32 mouse cellular contexts compared by ENCODE assay signal in the genomic region with DNA sequence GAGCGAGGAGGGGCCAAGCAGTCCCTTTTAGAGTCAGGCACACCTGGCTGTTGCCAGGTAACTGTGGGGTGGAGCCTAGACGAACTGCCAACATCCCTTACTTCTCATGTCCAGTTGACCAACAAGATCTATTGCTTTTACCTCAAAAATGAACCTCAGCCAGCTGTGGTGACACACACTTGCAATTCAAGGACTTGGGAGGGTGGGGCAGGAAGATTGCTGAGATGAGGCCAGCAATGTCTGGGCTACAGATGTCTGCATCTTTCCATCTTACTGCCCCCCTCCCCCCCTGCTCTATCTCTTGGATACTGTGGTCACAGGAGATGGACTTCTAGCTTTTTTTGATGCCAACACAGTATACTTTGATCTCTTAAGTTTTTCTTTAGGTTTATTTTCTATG. TPM values are rescaled to one million over a fixed set of nuclear protein-coding genes. Genes with fewer than 3 reads are reported as not detected.
DNase-seq lines count a peak whose midpoint lies in the region; ATAC-seq and TF ChIP-seq lines count a peak whose summit lies in the region.
"Had no signal": no experiment of that assay in that cellular context is flagged by ENCODE, and none has a peak within 500 bp of the region (broad histone marks: within the 10 kb centered on the region; RNA-seq: fewer than 3 reads in every experiment).

No protein-coding gene starts in this region.

- DNase-seq in adrenal gland, postnatal 36 days = peak; percentile 45 to 58
- DNase-seq in adrenal gland, postnatal 25 days = no peak
- DNase-seq in 3T3-L1 (ENCODE audit: low read depth, low spot score) (peak; percentile 82), 416B (ENCODE audit: low read depth) (peak; percentile 8)
- DNase-seq: adrenal gland, postnatal 10 days; B cell, adult 2 months; cerebellum, adult 18-20 months; cerebellum, adult 9-10 months; cerebellum, postnatal 14 days; gastrocnemius, adult 2 months; gastrocnemius, postnatal 14 days; heart, postnatal 10 days; heart, postnatal 36 days; kidney, adult 11 months; kidney, adult 8-10 months had no signal

- no peaks in the 10 kb centered on the region for H3K79me2 ChIP-seq in myocyte (ENCODE audit: control insufficient read depth, insufficient read depth)

- no peak for ATAC-seq in CD4-positive, CD25-positive, alpha-beta regulatory T cell, adult 4 months
- ATAC-seq: forebrain, embryonic 13.5 days; forebrain, embryonic 16.5 days; hindbrain, embryonic 16.5 days; intestine, embryonic 15.5 days; Patski had no signal

- no peak overlapping the region for H3K4me2 ChIP-seq in myocyte (ENCODE audit: low read depth)
- H3K4me2 ChIP-seq: forebrain, embryonic 13.5 days; heart, embryonic 12.5 days; heart, embryonic 15.5 days; hindbrain, embryonic 13.5 days; intestine, embryonic 15.5 days had no signal

- TF ChIP-seq POLR2A in myocyte (IDR thresholded peaks at IDR 0.05; ENCODE audit: insufficient read length, low read depth) = no peak

- H3ac ChIP-seq in myocyte (ENCODE audit: control insufficient read depth, insufficient read length) = no peak overlapping the region

- H3K4me3 ChIP-seq in myocyte = no peak overlapping the region
- H3K4me3 ChIP-seq: forebrain, embryonic 10.5 days; forebrain, embryonic 13.5 days; gastrocnemius, adult 2 months; heart, embryonic 12.5 days; heart, embryonic 15.5 days; hindbrain, embryonic 10.5 days; hindbrain, embryonic 13.5 days; intestine, embryonic 15.5 days had no signal

- no peaks in the 10 kb centered on the region for H3K36me3 ChIP-seq in myocyte (ENCODE audit: control insufficient read depth, insufficient read depth)
- H3K36me3 ChIP-seq: forebrain, embryonic 10.5 days; heart, embryonic 12.5 days; heart, embryonic 15.5 days; hindbrain, embryonic 10.5 days; hindbrain, embryonic 13.5 days; intestine, embryonic 15.5 days had no signal

- H3K27me3 ChIP-seq in myocyte (ENCODE audit: control insufficient read depth, insufficient read depth, insufficient read length) = no peaks in the 10 kb centered on the region
- H3K27me3 ChIP-seq: forebrain, embryonic 13.5 days; heart, embryonic 12.5 days; heart, embryonic 15.5 days; hindbrain, embryonic 13.5 days; intestine, embryonic 15.5 days; Patski had no signal

TF ChIP-seq in myocyte, 11 proteins besides CTCF, POLR2A, EP300 and RAD21:
- TF ChIP-seq MYOD1 (IDR thresholded peaks at IDR 0.05; ENCODE audit: control insufficient read depth in 1 of 3, insufficient read length in 2 of 3, low read depth in 2 of 3) (peak in 1 of 3 experiments; percentile 30), MAX (IDR thresholded peaks at IDR 0.05; ENCODE audit: low read depth) (no peak), TCF12 (IDR thresholded peaks at IDR 0.05; ENCODE audit: insufficient read depth, poor library complexity, severe bottlenecking) (peak; percentile 28), CEBPB (IDR thresholded peaks at IDR 0.05; ENCODE audit: insufficient read depth, poor library complexity, severe bottlenecking) (peak; percentile 80), E2F4 (IDR thresholded peaks at IDR 0.05; ENCODE audit: insufficient read depth) (no peak)

RNA-seq across cellular contexts. Expression of a gene that starts 8.1 kb away (rescaled TPM):
- total RNA-seq in adrenal gland, postnatal 36 days (2021) = under 1 TPM in 1 of 2 experiments, not detected in 1; 0.46 TPM
- not detected in 2 replicates for total RNA-seq in adrenal gland, postnatal 25 days (2021)
- polyA plus RNA-seq in myocyte (2012; fragmentation: generic; extraction: Trizol) = 4.7 TPM
- polyA plus RNA-seq in CD4-positive, CD25-positive, alpha-beta regulatory T cell, adult 4 months (2017; shearing (Covaris generic)) = 1 to 10 TPM; 2.1 to 2.5 TPM
- total RNA-seq: adrenal gland, postnatal 10 days; gastrocnemius, adult 2 months; heart, adult 8-10 months; heart, postnatal 10 days; heart, postnatal 36 days had no signal
- polyA plus RNA-seq: embryonic facial prominence, embryonic 11.5 days; forebrain, embryonic 10.5 days; forebrain, embryonic 13.5 days; forebrain, embryonic 16.5 days had no signal

RNA-seq across cellular contexts. Expression of a gene that starts 15.2 kb away (rescaled TPM):
- total RNA-seq in adrenal gland, postnatal 36 days (2021) = 10 to 100 TPM; 53.5 to 61.2 TPM
- total RNA-seq in adrenal gland, postnatal 25 days (2021) = 48.4 and 52.1 TPM in 2 replicates
- polyA plus RNA-seq in myocyte (2012; fragmentation: generic; extraction: Trizol) = 210 TPM
- not detected for polyA plus RNA-seq in CD4-positive, CD25-positive, alpha-beta regulatory T cell, adult 4 months (2017; shearing (Covaris generic))

RNA-seq across cellular contexts. Expression of a gene that starts 25.6 kb away (rescaled TPM):
- total RNA-seq in adrenal gland, postnatal 36 days (2021) = under 1 TPM in 1 of 2 experiments, not detected in 1; 0.53 TPM
- 0.52 and 0.95 TPM in 2 replicates for total RNA-seq in adrenal gland, postnatal 25 days (2021)
- 2.9 TPM for polyA plus RNA-seq in myocyte (2012; fragmentation: generic; extraction: Trizol)
- polyA plus RNA-seq in CD4-positive, CD25-positive, alpha-beta regulatory T cell, adult 4 months (2017; shearing (Covaris generic)) = not detected
- total RNA-seq: gastrocnemius, postnatal 14 days; heart, postnatal 10 days had no signal
- polyA plus RNA-seq: forebrain, embryonic 10.5 days; forebrain, embryonic 13.5 days; forebrain, embryonic 16.5 days; heart, embryonic 12.5 days; hindbrain, embryonic 10.5 days; hindbrain, embryonic 13.5 days had no signal

RNA-seq across cellular contexts. Expression of a gene that starts 37.8 kb away (rescaled TPM):
- total RNA-seq in adrenal gland, postnatal 36 days (2021) = not detected
- not detected in 2 replicates for total RNA-seq in adrenal gland, postnatal 25 days (2021)
- polyA plus RNA-seq in myocyte (2012; fragmentation: generic; extraction: Trizol) = not detected
- not detected for polyA plus RNA-seq in CD4-positive, CD25-positive, alpha-beta regulatory T cell, adult 4 months (2017; shearing (Covaris generic))
- total RNA-seq: adrenal gland, postnatal 10 days; ES-E14; gastrocnemius, adult 2 months; gastrocnemius, postnatal 14 days; gastrocnemius, postnatal 4 days; heart, adult 8-10 months; heart, postnatal 10 days; heart, postnatal 36 days had no signal
- polyA plus RNA-seq: embryonic facial prominence, embryonic 11.5 days; embryonic facial prominence, embryonic 14.5 days; forebrain, embryonic 10.5 days; forebrain, embryonic 13.5 days; forebrain, embryonic 16.5 days; heart, embryonic 12.5 days; heart, embryonic 15.5 days; hindbrain, embryonic 10.5 days; hindbrain, embryonic 13.5 days; hindbrain, embryonic 16.5 days; intestine, embryonic 15.5 days; Patski had no signal

RNA-seq across cellular contexts. Expression of a gene that starts 38.0 kb away (rescaled TPM):
- 10 to 100 TPM; 33.4 to 38.2 TPM for total RNA-seq in adrenal gland, postnatal 36 days (2021)
- 28.8 and 41.1 TPM in 2 replicates for total RNA-seq in adrenal gland, postnatal 25 days (2021)
- 106 TPM for polyA plus RNA-seq in myocyte (2012; fragmentation: generic; extraction: Trizol)
- polyA plus RNA-seq in CD4-positive, CD25-positive, alpha-beta regulatory T cell, adult 4 months (2017; shearing (Covaris generic)) = 100 to 1,000 TPM; 157 to 222 TPM
